Mouse (Mus musculus) heart, embryonic 15.5 days (tissue): ENCODE results near the gene Cdv3. TPM values are rescaled to one million over a fixed set of nuclear protein-coding genes. Genes with fewer than 3 reads are reported as not detected.

Experiments
- ATAC-seq: fragments of 200-750 bp; cut with Nextera tagmentation; replicated peaks from 2 replicates; pipeline ENCODE4 v1.8.0; 2017; ENCODE audit warnings: low read depth, moderate TSS enrichment; ENCODE audit not compliant: insufficient number of reproducible peaks, insufficient read depth, low FRiP score
- H3K27ac ChIP-seq: fragments of 300-500 bp; sonication (generic); 2 replicates; pipeline ENCODE4 v1.5.1; 2015; ENCODE audit warnings: mild to moderate bottlenecking, inconsistent platforms
- H3K27me3 ChIP-seq: fragments of 300-500 bp; sonication (generic); 2 replicates; pipeline ENCODE4 v1.6.1; 2015; ENCODE audit warnings: inconsistent platforms
- H3K36me3 ChIP-seq: fragments of 300-500 bp; sonication (generic); 2 replicates; pipeline ENCODE4 v1.6.1; 2015; ENCODE audit warnings: mild to moderate bottlenecking, inconsistent platforms
- H3K4me1 ChIP-seq: fragments of 300-500 bp; sonication (generic); replicated peaks from 2 replicates; pipeline ENCODE4 v1.6.1; 2015; ENCODE audit warnings: inconsistent platforms
- H3K4me2 ChIP-seq: fragments of 300-500 bp; sonication (generic); 2 replicates; pipeline ENCODE4 v1.6.1; 2015; ENCODE audit warnings: inconsistent platforms, mild to moderate bottlenecking, moderate library complexity
- H3K4me3 ChIP-seq: fragments of 300-500 bp; sonication (generic); 2 replicates; pipeline ENCODE4 v1.5.1; 2015; ENCODE audit warnings: mild to moderate bottlenecking, inconsistent platforms
- H3K9ac ChIP-seq: fragments of 300-500 bp; sonication (generic); 2 replicates; pipeline ENCODE4 v1.6.1; 2015; ENCODE audit warnings: mild to moderate bottlenecking, inconsistent platforms
- H3K9me3 ChIP-seq: fragments of 300-500 bp; sonication (generic); replicated peaks from 2 replicates; pipeline ENCODE4 v1.6.1; 2016; ENCODE audit warnings: inconsistent platforms
- WGBS: fragments of 180-500 bp; shearing (Covaris S2); methylation state at CpG from one replicate; pipeline ENCODE4 v1.1.7; 2015; ENCODE audit warnings: mixed read lengths; 5-methylcytosine and 5-hydroxymethylcytosine counted together
- polyA plus RNA-seq: library from polyadenylated mRNA; unstranded; fragments of >200 nt; fragmentation: Nextera tagmentation; extraction: Ambion mirVana; gene quantifications from 2 replicates; pipeline ENCODE4 v1.2.1, GENCODE M21; 2015

The Cdv3 gene
- polyA plus RNA-seq, 1 experiment from 2014 or later = 75.2 TPM

GRCm38 (mm10) chr9:103386573-103386972 is 20.9 kb upstream of the Cdv3 start:
- no peak overlapping the region for H3K4me2 ChIP-seq
- no peak overlapping the region for H3K9ac ChIP-seq

GRCm38 (mm10) chr9:103385600-103385999 is 20.0 kb upstream of the Cdv3 start:
- Histone ChIP-seq H3K9me3 (no peaks in the 10 kb centered on the region), H3K27me3 (no peaks in the 10 kb centered on the region), H3K27ac (no peak overlapping the region), H3K4me2 (no peak overlapping the region), H3K9ac (no peak overlapping the region), H3K4me3 (no peak overlapping the region), H3K4me1 (peaks cover 18% of the 10 kb centered on the region), H3K36me3 (no peaks in the 10 kb centered on the region)
- WGBS = 47% methylated on average over 1 of the region's 1 CpGs
- no peak for ATAC-seq

More at GRCm38 (mm10) chr9:103386573-103386972, 20.9 kb upstream of the Cdv3 start:
- WGBS = 59% methylated on average over 5 of the region's 5 CpGs
- H3K9me3 ChIP-seq = no peaks in the 10 kb centered on the region
- no peaks in the 10 kb centered on the region for H3K36me3 ChIP-seq
- H3K4me3 ChIP-seq = no peak overlapping the region
- H3K27me3 ChIP-seq = no peaks in the 10 kb centered on the region
- peaks cover 19% of the 10 kb centered on the region for H3K4me1 ChIP-seq
- H3K27ac ChIP-seq = no peak overlapping the region
- ATAC-seq = no peak

- H3K9ac ChIP-seq = no peak overlapping the region
- no peak overlapping the region for H3K27ac ChIP-seq
- ATAC-seq = no peak
- H3K4me2 ChIP-seq = no peak overlapping the region
- H3K9me3 ChIP-seq = no peaks in the 10 kb centered on the region
- H3K36me3 ChIP-seq = no peaks in the 10 kb centered on the region
- peaks cover 14% of the 10 kb centered on the region for H3K4me1 ChIP-seq
- WGBS = 70% methylated on average over 4 of the region's 4 CpGs
- no peaks in the 10 kb centered on the region for H3K27me3 ChIP-seq
- no peak overlapping the region for H3K4me3 ChIP-seq
Observed at GRCm38 (mm10) chr9:103384141-103384796, 18.6 kb upstream of the Cdv3 start.

GRCm38 (mm10) chr9:103383576-103383975 is 17.9 kb upstream of the Cdv3 start:
- no peaks in the 10 kb centered on the region for H3K27me3 ChIP-seq
- H3K4me1 ChIP-seq = peaks cover 19% of the 10 kb centered on the region
- 88% methylated on average over 1 of the region's 1 CpGs for WGBS
- H3K4me2 ChIP-seq = no peak overlapping the region
- no peak overlapping the region for H3K27ac ChIP-seq
- no peak for ATAC-seq
- no peak overlapping the region for H3K4me3 ChIP-seq
- no peaks in the 10 kb centered on the region for H3K9me3 ChIP-seq
- H3K9ac ChIP-seq = no peak overlapping the region
- H3K36me3 ChIP-seq = no peaks in the 10 kb centered on the region

GRCm38 (mm10) chr9:103382989-103383388 is 17.3 kb upstream of the Cdv3 start:
- Histone ChIP-seq H3K36me3 (no peaks in the 10 kb centered on the region), H3K9ac (no peak overlapping the region), H3K27me3 (no peaks in the 10 kb centered on the region), H3K4me3 (no peak overlapping the region), H3K4me1 (peaks cover 19% of the 10 kb centered on the region), H3K4me2 (no peak overlapping the region), H3K27ac (no peak overlapping the region), H3K9me3 (no peaks in the 10 kb centered on the region)
- no peak for ATAC-seq
- WGBS = 49% methylated on average over 6 of the region's 6 CpGs

GRCm38 (mm10) chr9:103380566-103380965 is 14.9 kb upstream of the Cdv3 start:
- no peak overlapping the region for H3K4me3 ChIP-seq
- H3K4me1 ChIP-seq = peaks cover 5% of the 10 kb centered on the region; the same call in 1 of the 2 replicates
- no peak overlapping the region for H3K4me2 ChIP-seq
- no peaks in the 10 kb centered on the region for H3K9me3 ChIP-seq
- no peak overlapping the region for H3K9ac ChIP-seq
- no peaks in the 10 kb centered on the region for H3K36me3 ChIP-seq
- WGBS = 79% methylated on average over 4 of the region's 4 CpGs
- no peaks in the 10 kb centered on the region for H3K27me3 ChIP-seq
- H3K27ac ChIP-seq = no peak overlapping the region
- no peak for ATAC-seq

GRCm38 (mm10) chr9:103379199-103379598 is 13.6 kb upstream of the Cdv3 start:
- 43% methylated on average over 9 of the region's 9 CpGs for WGBS
- Histone ChIP-seq H3K27ac (0 out of 2 replicates have a peak overlapping the region, but pooled peaks have one; percentile 10), H3K9me3 (no peaks in the 10 kb centered on the region), H3K4me3 (no peak overlapping the region), H3K27me3 (no peaks in the 10 kb centered on the region), H3K9ac (no peak overlapping the region), H3K36me3 (no peaks in the 10 kb centered on the region), H3K4me1 (peaks cover 5% of the 10 kb centered on the region; the same call in 1 of the 2 replicates), H3K4me2 (no peak overlapping the region)
- no peak for ATAC-seq

- Histone ChIP-seq H3K27me3 (no peaks in the 10 kb centered on the region), H3K4me2 (no peak overlapping the region), H3K9ac (no peak overlapping the region), H3K4me3 (no peak overlapping the region), H3K36me3 (no peaks in the 10 kb centered on the region), H3K4me1 (peaks cover 5% of the 10 kb centered on the region; the same call in 1 of the 2 replicates), H3K9me3 (no peaks in the 10 kb centered on the region), H3K27ac (no peak overlapping the region)
- ATAC-seq = no peak
- 68% methylated on average over 10 of the region's 10 CpGs for WGBS
Observed at GRCm38 (mm10) chr9:103378686-103379085, 13.0 kb upstream of the Cdv3 start.

- Histone ChIP-seq H3K4me1 (peaks cover 5% of the 10 kb centered on the region; the same call in 1 of the 2 replicates), H3K9me3 (no peaks in the 10 kb centered on the region), H3K27ac (no peak overlapping the region), H3K4me3 (no peak overlapping the region), H3K4me2 (no peak overlapping the region), H3K27me3 (no peaks in the 10 kb centered on the region), H3K36me3 (no peaks in the 10 kb centered on the region), H3K9ac (no peak overlapping the region)
- no peak for ATAC-seq
- 55% methylated on average over 7 of the region's 7 CpGs for WGBS
Observed at GRCm38 (mm10) chr9:103376346-103377320, 11.0 kb upstream of the Cdv3 start.

- WGBS = 57% methylated on average over 5 of the region's 5 CpGs
- no peak overlapping the region for H3K4me2 ChIP-seq
- no peaks in the 10 kb centered on the region for H3K36me3 ChIP-seq
- H3K4me3 ChIP-seq = no peak overlapping the region
- no peaks in the 10 kb centered on the region for H3K27me3 ChIP-seq
- no peaks in the 10 kb centered on the region for H3K9me3 ChIP-seq
- H3K27ac ChIP-seq = no peak overlapping the region
- H3K4me1 ChIP-seq = 0 out of 2 replicates have a peak, but pooled peaks cover 5% of the 10 kb centered on the region
- H3K9ac ChIP-seq = no peak overlapping the region
- no peak for ATAC-seq
Observed at GRCm38 (mm10) chr9:103372271-103373010, 6.8 kb upstream of the Cdv3 start.

GRCm38 (mm10) chr9:103369951-103370350 is 4.3 kb upstream of the Cdv3 start:
- Histone ChIP-seq H3K9me3 (no peaks in the 10 kb centered on the region), H3K27ac (peak overlapping the region; percentile 56)
- WGBS = 37% methylated on average over 4 of the region's 4 CpGs

More at GRCm38 (mm10) chr9:103369951-103370350, 4.3 kb upstream of the Cdv3 start:
- Histone ChIP-seq H3K9ac (no peak overlapping the region), H3K27me3 (no peaks in the 10 kb centered on the region), H3K4me3 (no peak overlapping the region), H3K4me2 (no peak overlapping the region), H3K4me1 (peaks cover 16% of the 10 kb centered on the region), H3K36me3 (no peaks in the 10 kb centered on the region)
- ATAC-seq = no peak
